Mouse (Mus musculus): ENCODE data around the gene Lrmda.

DNA sequence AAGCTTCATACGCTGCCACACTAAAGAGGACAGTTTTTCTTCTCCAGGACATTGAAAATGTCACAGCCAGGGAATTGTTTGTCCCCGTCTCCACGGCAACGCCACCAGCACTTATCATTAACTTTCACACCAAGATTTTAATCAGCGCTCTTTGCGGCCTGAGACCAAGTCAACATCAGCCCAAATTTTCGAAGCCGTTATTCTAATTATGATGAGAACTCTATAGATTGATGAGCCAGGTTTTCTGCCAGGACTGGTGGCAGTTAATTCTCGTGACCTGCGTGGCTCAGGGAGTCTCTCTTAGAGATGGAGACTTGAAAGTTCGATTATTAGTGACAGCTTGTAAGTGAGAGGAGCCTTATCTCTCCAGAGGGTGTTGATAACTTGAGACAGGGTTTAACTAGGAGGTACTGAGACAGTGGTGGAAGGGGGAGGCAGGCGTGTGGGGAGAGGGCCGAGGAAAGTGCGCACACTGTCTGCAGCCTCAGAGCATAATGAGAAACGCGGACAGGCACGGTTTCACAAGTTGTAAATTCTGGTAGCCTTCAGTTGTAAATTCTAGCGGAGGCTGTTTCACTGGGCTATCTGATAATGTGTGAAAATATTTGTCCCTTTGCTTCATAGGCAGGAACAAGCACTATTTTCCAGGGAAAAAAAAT, 421.0 kb downstream of the Lrmda start:
- TF ChIP-seq POLR2A (IDR thresholded peaks at IDR 0.05; ENCODE audit: insufficient read depth, low read depth, low read length) (no peak), EP300 (IDR thresholded peaks at IDR 0.05; ENCODE audit: insufficient read depth, low read depth, low read length) (no peak), CTCF (IDR thresholded peaks at IDR 0.05) (no peak)

Data from heart, adult 2 months (tissue).